Mouse (Mus musculus): ENCODE results near the gene Tnpo3.

Tnpo3 gene

DNA sequence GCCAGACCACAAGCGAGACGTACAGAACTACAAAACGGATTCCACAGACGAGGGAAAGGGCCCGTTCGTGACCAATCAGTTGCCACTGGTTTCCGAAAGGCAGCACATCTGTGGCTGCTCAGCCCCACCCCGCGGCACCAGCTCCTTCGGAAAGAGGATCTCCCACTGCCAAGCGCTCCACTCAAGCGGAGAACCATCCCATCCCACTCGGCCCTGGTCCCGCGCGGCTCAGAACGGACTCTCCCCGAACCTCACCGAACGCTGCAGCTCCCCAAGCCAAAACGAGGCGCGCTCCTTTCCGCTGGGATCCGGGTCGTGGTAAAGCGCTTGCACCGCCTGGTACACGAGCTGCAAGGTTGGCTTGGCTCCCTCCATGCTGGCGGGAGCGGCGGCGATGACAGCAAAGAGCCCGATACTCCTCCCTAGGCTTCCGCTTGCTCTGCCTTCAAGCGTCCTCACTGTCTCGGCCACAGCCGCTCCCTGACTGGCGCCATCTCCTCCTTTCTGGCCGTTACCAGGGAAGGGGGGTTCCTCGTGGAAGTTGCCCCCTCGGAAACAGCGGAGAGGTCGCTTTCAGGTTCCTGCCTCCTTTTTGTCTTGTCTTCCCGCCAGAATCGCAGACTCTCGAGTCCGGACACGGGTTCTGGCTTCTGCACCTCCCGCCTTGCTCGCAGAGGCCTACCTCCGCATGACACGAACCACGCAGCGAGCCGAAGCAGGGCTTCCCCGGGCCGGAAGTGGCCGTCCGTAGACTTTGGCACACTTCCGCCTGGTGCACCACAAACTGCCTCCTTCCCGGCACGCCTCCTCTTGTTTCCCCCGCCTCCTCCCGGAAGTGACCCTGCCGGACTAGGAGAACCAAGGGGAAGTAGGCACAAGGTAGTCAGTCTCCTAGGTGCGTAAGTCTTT, at the start of gene Tnpo3:
Gene Tnpo3, minus strand, starts transcription at position 777 of the 909 bp plus-strand sequence.
- peak; percentile 91 to 93 for DNase-seq (ENCODE audit: low spot score in 2 of 2)

DNA sequence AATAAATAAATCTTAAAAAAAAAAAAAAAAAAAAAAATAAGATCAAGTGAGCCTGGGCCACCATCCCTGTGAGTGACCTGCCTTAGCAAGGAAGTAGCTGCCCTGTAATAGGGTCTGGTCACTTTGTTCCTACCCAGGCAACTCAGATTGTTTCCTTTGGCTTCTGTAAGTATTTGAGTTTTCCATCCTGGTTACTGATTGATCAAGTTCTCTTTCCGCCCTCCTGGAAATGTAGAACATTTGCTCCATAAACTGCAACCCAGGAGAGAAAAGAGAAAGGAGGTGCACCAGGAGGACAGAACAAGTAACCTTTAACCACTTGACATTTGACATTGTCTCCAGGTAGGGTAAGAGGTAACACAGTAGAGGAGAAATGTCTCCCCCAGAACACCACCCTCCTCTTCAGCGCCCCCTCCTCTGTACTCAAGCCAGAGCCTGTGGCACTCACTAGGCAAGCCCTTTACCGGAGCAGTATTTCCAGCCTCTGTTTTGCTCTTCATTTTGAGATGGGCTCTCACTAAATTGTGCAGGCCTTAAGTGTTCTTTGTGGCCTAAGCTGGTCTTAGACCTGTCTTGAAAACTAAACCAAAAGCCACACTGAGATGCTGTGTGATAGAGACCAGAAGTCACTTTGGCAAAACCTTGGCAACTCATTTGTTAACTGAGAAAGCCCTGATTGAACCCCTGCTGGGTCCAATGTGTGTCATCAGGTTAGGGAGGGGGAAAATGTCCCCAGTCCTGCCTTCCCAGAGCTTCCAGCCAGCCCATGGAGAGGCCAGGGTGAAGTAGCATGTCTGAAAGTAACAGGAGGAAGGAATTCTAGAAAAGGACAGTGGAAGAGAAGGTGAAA, 49.2 kb upstream of the Tnpo3 start:
- DNase-seq (ENCODE audit: low spot score in 2 of 2) = no peak

DNA sequence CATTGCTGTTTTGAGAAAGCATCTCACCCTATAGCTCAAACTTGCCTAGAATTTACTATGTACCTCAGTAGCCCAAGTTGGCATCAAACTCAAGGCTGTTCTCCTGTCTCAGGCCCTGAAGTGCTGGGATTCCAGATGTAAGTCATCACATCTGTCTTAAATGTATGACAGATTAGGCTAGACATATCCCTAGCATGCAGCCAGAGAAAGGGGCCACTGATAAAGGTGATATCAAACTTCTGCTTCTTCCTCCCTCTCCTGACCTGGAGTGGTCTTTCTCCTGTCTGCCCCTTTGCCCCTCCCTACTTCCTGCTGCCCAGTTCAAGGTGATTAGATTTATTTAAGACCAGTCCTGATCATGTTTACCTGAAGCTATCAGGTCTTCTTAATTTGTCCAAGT, 43.6 kb upstream of the Tnpo3 start:
- DNase-seq (ENCODE audit: low spot score in 2 of 2) = no peak

DNA sequence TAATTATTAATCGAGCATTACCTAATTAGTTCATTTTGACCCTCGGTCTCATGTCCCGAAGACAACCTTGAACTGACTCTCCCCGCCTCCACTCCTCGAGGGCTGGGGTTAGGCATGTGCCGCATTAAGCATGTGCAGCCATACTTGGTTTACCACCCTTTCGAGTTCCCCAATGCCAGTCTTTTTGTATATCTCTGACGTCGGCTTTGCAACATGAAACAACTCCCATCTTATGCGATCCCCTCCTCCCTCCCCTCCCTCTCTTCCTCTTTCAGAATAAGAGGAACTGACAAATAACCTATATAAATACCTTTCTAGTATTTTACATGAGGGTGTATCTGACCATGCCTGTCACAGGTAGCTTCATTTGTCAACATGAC, 40.5 kb upstream of the Tnpo3 start:
- no peak for DNase-seq (ENCODE audit: low spot score in 2 of 2)

DNA sequence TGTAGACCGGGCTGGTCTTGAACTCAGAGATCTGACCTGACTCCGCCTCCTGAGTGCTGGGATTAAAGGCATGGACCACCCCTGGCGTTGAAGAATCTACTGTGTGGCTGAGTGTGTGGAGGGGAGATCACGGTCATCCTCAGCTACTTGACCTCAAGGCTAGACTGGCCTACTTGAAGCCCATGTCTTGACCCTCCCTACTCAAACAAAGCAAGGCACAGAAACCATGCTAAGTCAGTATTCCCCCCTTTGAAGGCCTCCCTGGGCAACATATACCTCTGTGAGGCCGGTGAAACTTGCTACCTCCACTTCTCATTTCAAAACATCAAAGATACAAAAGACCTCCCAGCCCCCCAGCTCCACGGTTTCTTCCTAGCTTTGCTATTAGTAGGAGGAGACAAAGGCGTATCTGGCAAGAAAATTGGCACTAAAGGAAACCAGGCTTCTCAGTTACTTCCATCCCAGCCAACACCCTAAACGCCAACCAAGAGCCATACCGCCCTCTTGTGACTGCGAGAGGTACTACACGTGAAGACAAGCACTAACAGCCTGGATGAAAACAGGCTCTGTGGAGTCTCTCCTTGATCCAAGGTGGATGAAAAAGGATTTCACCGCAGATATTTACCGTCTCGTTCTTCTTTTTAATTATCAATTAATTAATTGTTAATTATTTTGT, 39.9 kb upstream of the Tnpo3 start:
- DNase-seq (ENCODE audit: low spot score in 2 of 2) = peak; percentile 94 to 97

DNA sequence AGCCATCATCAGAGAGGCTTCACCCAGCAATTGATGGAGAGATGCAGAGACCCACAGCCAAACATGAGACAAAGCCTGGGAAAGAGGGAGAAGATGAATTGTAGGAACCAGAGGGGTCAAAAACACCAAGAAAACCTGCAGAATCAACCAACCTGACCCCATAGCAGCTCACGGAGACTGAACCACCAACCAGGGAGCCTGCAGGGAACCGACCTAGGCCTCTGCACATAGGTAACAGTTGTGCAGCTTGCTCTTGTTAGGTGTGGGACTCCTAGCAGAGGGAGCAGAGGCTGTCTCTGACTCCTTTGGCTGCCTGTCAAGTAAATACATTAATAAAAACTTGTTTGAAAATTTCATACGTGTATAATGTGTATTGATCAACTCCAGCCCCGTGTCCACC, 32.1 kb upstream of the Tnpo3 start:
- no peak for DNase-seq (ENCODE audit: low spot score in 2 of 2)

DNA sequence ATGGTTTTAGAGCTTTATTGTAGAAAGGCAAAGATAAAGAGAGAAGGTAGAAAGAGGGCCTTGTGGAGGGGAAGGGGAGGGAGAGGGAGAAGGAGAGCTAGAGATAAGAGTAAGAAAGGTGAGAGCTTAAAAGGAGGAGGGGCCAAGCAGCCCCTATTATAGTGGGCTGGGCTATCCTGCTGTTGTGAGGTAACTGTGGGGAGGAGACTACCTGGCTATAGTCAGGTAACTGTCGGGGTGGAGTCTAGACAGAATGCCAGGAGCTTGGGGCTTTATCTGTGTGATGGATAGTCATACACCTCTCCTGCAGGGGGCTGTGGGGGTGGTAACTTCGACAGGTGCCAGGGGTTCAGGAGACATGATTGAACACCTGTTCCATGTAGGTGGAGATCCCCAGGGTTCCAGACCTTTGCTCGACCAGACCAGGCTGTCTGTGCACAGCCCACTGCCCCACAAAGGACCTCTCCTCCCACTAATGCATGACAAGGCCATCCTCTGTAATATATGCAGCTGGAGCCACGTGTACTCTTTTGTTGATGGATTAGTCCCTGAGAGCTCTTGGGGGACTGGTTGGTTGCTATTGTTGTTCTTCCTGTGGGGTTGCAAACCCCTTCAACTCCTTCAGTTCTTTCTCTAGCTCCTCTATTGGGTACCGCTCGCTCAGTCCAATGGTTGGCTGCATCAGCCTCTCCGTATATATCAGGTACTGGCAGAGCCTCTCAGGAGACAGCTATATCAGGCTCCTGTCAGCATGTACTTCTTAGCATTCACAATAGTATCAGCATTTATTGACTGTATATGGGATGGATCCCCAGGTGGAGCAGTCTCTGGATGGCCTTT, 30.1 kb upstream of the Tnpo3 start:
- no peak for DNase-seq (ENCODE audit: low spot score in 2 of 2)

DNA sequence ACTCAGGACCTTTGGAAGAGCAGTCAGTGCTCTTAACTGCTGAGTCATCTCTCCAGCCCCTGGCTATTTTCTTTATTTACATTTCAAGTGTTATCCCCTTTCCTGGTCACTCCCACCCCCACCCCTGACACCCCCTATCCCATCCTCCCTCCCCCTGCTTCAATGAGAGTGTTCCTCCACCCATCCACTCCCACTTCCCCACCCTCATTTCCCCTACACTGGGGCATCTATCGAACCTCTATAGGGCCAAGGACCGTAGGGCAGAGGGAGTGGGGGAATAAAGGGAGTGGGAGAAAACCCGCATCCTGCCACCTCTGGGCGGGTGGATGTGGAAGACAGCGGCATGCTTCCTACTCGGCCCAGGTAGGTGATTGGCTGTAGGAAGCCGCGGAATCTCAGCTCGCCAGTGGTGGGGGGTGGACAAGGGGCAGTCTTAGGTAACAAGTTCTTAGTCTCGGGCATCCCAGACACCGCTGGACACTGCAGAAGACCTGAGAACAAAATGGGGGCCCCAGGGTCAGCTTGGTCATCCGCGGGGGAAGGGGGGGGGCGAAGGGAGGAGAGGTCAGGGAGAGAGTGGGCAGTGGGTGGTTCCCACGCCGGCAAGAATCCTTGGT, 29.3 kb upstream of the Tnpo3 start:
- DNase-seq (ENCODE audit: low spot score in 2 of 2) = no peak

DNA sequence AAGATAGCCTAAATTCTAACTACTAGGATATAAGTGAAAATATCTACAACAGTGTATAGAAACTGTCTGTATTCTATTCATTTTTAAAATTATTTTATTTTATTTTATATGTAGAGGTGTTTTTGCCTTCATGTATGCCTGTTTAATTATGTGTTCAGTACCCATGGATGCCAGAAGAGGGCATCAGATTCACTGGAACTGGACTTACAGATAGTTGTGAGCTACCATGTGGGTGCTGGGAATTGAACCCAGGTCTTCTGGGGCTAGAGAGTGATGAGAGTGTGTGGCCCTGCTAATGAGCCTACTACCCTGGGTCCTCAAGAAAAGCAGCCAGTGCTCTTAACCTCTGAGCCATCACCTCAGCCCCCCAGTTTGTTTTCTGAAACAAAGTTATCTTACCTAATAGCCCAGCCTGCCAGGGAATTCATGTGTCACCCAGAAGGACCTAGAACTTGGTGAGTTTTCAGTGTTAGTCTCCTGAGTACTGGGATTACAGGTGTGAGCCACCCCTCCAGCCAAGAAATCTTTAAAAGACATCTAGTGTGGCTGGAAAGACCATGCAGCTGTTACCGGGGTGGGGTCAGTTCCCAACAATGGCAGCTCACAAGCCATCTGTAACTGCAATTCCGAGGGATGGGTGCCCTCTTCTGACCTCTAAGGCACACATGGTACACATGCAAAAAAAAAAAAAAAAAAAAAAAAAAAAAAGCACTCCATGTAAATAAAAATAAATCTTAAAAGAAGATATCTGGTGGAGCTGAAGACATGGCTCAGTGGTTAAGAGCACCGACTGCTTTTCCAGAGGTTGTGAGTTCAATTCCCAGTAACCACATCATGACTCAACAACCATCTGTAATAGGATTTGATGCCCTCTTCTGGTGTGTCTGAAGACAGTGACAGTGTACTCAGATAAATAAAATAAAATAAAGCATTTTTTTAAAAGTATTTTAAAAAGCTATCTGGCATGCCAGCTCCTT, 28.0 kb upstream of the Tnpo3 start:
- no peak for DNase-seq (ENCODE audit: low spot score in 2 of 2)

DNA sequence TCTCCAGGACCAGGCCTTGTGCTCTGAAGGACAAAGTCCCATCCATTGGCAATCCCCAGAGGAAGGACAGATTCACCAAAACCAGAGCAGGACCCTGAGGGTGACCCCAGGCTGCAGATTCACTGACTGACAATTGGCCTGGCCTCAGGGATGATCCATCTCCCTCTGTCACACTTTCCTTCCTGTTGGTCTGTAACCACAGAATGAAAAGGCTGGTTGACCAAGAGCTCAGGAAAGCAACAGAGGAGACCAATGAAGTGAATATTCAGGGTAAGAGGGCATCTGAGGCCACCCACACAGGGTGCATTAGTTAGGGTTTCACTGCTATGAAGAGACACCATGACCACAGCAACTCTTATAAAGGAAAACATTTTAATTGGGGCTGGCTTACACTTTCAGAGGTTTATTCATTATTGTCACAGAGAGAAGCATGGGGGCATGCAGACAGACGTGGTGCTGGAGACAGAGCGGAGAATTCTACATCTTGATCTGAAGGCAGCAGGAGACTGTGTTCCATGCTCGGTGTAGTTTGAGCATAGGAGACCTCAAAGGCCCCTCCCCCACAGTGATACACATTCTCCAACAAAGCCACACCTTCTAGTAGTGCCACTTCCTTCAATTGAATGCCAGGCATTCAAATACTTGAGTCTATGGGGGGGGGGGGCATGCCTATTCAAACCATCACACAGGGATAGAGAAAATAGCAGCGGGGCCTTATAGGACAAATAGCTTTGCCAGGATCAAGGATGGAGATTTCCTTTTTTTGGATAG, 26.8 kb upstream of the Tnpo3 start:
- no peak for DNase-seq (ENCODE audit: low spot score in 2 of 2)

DNA sequence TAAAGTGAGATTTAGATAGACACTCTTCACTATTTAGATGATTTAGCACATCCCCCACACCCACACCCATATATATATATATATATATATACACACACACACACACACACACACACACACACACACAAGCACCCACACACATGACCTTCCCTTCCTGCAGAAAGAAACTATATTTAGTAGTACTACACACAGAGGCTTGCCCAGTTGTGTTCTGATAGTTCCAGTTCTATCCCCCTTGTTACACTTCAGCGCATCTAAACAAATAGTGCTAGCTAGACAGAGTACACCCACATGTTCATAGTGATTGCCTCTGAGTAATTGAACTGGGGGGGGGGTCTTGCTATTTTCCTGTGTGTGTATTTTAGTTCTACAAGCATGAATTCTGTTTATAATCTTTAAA, 24.9 kb upstream of the Tnpo3 start:
- no peak for DNase-seq (ENCODE audit: low spot score in 2 of 2)

DNA sequence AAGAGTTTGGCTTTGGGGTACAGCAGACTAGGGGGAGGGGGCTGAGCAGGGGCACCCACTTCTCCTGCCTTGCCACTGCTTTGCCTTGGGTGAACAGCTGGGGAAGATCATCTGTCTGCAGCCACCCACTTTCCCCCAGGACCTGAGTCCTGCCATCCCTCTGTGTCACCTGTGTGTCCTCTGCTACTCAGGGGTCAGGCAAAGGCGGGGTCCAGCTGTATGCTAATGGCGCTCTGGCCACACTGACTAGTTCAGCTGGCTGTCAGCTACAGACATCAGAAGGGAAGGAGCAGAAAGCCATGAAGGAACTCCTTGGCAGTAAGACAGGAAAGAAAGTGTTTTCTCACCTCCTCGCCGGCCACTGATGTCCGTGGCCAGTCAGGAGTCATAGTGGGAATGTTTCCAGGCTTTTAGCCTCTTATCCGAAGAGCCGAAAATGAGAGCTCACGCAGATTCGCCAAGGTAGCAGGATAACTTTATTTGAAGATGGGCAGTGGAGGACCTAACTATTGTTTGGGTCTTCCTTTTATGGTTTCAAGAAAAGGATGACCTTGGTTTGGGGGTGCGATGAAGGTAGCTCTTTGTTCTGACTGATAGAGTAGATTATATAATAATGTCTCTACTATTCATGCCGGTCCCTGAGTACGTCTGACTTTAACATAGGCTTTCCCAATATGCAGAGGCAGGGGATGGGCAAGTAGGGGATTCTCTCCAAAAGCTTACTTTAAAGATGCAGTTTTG, 23.0 kb upstream of the Tnpo3 start:
- DNase-seq (ENCODE audit: low spot score in 2 of 2) = no peak

DNA sequence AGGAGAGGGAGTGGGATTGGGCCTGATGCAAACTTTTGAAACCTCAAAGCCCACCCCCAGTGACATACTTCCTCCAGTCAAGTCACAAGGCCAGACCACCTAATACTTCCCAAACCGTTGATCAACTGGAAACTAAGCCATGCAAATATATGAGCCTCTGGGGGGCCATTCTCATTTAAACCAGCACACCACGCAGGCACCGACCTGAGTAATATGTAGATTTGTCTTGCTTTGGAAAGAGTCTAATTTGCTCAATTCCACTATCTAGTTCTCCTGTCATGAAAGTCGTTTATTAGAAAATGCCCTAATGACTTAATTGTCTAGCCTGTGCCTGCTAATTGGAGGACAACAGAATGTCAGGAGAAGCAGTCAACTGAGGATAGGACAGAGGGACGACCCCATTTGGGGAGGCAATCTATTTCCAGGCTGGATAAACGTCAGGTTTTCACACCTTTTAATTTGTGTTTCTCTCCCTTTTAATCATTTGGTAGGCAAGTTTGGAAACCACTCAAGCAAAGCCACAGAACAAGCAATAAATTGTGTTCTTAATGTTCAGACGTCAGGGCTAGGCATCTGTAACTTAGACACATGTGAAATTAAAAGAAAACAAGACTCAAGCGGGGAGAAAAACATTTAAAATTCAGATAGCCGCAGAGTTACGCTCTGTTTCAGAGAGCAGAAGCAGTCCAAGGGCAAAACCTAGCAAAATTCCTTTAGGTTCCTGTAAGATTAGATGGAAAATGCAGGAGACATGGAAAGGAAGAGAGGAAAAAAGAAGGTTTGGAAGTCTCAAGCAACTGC, 22.3 kb upstream of the Tnpo3 start:
- DNase-seq (ENCODE audit: low spot score in 2 of 2) = no peak

DNA sequence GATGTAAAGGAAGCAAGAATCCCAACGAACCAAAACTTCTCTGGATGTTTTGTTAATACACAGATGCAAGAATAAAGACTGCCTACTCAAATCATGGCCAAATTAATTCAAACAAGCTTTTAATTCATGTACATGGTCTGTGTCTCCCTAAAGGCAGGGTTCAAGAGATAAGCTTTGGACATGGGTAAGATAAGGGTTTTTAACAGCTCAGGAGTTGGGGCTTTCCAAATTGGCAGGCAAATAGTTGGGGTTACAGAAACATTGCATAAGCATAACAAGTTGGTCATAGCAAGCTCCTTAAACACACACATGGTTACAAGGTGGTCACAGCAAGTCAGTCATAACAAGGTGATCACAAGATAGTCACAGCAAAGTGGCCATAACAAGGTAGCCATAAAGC, 20.5 kb upstream of the Tnpo3 start:
- DNase-seq (ENCODE audit: low spot score in 2 of 2) = no peak

DNA sequence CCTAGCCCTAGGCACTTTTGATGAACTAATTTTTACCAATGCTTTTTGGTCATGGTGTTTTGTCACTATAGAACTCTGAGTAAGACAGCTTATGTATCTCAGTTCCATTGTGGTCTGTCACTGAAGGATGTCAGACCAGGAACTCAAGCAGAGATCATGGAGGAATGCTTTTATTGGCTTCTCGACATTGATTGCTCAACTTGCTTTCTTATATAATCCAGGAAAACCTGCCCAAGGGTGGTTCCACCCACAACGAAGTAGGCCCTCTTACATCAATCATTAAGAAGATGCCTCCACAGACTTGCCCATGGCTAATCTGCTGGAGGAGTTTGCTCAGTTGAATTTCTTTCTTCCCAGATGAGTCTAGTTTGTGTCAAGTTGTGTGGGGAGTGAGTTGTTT, 18.1 kb upstream of the Tnpo3 start:
- DNase-seq (ENCODE audit: low spot score in 2 of 2) = no peak

DNA sequence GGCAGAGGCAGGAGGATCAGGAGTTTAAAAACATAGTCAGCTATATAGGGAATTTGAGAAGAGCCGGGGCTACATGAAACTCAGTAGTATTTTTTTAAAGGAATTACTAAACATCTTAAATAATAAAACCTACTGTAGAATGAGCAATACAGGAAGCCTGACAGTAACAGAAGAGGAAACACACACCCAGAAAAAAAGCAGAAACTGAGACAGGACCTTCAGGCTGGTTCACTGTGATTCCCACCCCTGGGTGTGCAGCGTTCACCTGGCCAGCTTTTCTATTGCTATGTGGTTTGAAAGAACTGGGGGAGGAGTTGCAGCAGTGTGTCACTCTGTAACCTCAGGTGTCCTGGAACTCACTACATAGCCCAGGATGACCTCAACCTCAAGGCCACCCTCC, 14.2 kb upstream of the Tnpo3 start:
- DNase-seq (ENCODE audit: low spot score in 2 of 2) = no peak

DNA sequence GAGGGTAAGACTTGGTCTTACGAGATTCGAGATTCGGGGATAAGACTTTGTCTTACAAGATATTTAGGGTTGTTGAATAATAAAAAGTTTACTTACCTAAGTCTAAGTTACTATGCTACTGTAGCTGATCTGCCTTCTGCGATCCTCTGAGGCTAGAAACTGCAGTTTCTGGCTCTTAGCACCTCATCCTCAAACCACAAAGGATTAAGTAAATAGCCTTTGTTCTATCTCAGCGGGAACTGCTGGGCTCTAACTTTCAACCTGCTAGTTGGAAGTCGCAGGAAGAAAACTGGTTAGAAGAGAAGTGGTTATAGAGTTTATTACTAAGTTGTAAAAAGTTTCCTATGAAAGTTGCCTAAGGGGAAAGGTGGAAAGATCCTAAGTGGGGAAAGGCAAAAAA, 12.6 kb upstream of the Tnpo3 start:
- DNase-seq (ENCODE audit: low spot score in 2 of 2) = no peak
